Mouse (Mus musculus): ENCODE results near the gene Ccdc62. TPM values are rescaled to one million over a fixed set of nuclear protein-coding genes. Genes with fewer than 3 reads are reported as not detected.

Gene Ccdc62
- polyA plus RNA-seq, 2 experiments, result 6.6 to 9.2 TPM

DNA sequence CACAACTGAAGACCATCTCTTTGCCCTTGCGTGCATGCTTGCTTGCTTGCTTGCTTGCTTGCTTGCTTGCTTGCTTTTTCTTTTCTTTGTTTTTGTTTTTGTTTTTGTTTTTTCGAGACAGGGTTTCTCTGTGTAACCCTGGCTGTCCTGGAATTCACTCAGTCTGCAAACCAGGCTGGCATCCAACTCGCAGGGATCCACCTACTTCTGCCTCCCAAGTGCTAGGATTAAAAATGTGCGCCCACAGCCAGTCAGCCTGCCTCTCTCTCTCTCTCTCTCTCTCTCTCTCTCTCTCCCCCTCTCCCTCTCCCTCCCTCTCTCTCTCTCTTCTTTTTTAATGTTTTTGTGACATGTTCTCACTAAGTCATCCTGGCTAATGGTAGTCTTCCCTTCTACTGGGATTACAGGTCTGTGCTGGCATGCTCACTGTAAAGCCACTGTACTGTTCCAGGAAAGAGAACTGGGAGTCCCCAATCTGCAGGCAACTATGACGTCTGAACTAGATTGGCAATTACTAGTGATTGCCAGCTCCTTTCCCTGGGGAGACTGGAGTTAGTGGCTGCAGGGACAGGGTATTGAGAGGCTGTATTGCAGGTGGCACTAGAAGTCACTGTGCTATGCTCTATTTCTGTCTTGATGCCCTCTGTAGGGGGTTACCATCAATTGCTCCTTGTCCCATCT is 22.0 kb downstream of the Ccdc62 start:
- Histone ChIP-seq H3K27ac (replicated peaks; ENCODE audit: low read depth, low read length) (no peak overlapping the region), H3K27me3 (ENCODE audit: control insufficient read depth, insufficient read depth, low read length) (no peaks in the 10 kb centered on the region), H3K4me2 (replicated peaks; ENCODE audit: low read depth, low read length, severe bottlenecking) (no peak overlapping the region), H3K9ac (ENCODE audit: low read depth, low read length, severe bottlenecking) (no peak overlapping the region), H3K4me1 (ENCODE audit: control insufficient read depth, insufficient read depth, low read length) (no peaks in the 10 kb centered on the region), H3K36me3 (ENCODE audit: control insufficient read depth, insufficient read depth, low read length) (no peaks in the 10 kb centered on the region), H3K9me3 (ENCODE audit: control insufficient read depth, low read length) (no peaks in the 10 kb centered on the region), H3K4me3 (replicated peaks; ENCODE audit: low read length) (no peak overlapping the region)
- no peak for TF ChIP-seq POLR2A (IDR thresholded peaks at IDR 0.05; ENCODE audit: borderline replicate concordance, extremely low read depth, insufficient read depth, insufficient read length)
- DNase-seq (ENCODE audit: low spot score) (no peak), ATAC-seq (ENCODE audit: low FRiP score, low read depth) (no peak)
- 61% methylated on average over 5 of the region's 5 CpGs for WGBS

DNA sequence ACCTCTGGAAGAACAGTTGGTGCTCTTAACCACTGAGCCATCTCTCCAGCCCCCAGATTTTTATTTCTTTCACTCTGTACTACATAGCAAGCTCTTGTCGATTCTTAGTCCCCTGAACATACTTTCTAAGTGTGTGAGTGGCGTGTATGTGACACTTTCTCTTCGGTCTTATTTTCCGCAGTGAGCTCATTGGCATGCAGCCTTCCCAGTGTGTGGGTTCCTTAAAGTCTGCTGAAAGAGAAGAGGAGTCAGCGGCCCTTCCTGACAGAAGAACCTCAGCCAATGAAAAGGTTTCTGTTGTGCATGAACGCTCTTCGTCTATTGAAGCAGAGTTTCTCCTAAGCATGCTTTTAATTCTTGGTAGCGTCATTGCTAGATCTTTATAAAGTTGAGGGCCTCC is 26.7 kb downstream of the Ccdc62 start:
- TF ChIP-seq POLR2A (IDR thresholded peaks at IDR 0.05; ENCODE audit: borderline replicate concordance, extremely low read depth, insufficient read depth, insufficient read length), result no peak
- DNase-seq (ENCODE audit: low spot score) (no peak), ATAC-seq (ENCODE audit: low FRiP score, low read depth) (no peak)
- Histone ChIP-seq H3K4me1 (ENCODE audit: control insufficient read depth, insufficient read depth, low read length) (no peaks in the 10 kb centered on the region), H3K4me2 (replicated peaks; ENCODE audit: low read depth, low read length, severe bottlenecking) (no peak overlapping the region), H3K36me3 (ENCODE audit: control insufficient read depth, insufficient read depth, low read length) (no peaks in the 10 kb centered on the region), H3K27me3 (ENCODE audit: control insufficient read depth, insufficient read depth, low read length) (no peaks in the 10 kb centered on the region), H3K9ac (ENCODE audit: low read depth, low read length, severe bottlenecking) (no peak overlapping the region), H3K9me3 (ENCODE audit: control insufficient read depth, low read length) (no peaks in the 10 kb centered on the region), H3K4me3 (replicated peaks; ENCODE audit: low read length) (no peak overlapping the region), H3K27ac (replicated peaks; ENCODE audit: low read depth, low read length) (no peak overlapping the region)
- 95% methylated on average over 8 of the region's 8 CpGs for WGBS

DNA sequence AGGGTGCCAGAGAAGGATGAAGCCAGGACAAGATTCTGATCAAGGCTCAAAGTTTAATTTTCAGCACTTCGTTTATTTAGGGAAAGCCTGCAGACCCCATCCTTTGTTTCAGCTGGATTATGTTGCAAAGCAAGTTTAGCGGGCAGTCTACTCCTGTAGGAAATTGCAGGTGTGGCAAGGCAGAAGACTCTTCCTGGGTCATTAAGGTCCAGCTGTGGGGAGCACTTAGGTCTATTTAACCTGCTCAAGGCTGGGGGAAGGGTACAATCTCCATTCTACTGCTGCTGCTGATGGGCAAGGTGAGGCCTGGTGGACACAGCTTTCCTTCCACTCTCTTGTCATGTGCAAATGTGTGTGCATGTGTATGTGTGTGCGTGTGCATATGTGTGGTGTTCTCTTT is 28.5 kb downstream of the Ccdc62 start:
- no peak overlapping the region for H3K9ac ChIP-seq (ENCODE audit: low read depth, low read length, severe bottlenecking)
- no peaks in the 10 kb centered on the region for H3K9me3 ChIP-seq (ENCODE audit: control insufficient read depth, low read length)
- H3K27ac ChIP-seq (replicated peaks; ENCODE audit: low read depth, low read length), result no peak overlapping the region
- no peaks in the 10 kb centered on the region for H3K4me1 ChIP-seq (ENCODE audit: control insufficient read depth, insufficient read depth, low read length)
- ATAC-seq (ENCODE audit: low FRiP score, low read depth) (no peak), DNase-seq (ENCODE audit: low spot score) (no peak)
- WGBS, result 78% methylated on average over 3 of the region's 3 CpGs
- TF ChIP-seq POLR2A (IDR thresholded peaks at IDR 0.05; ENCODE audit: borderline replicate concordance, extremely low read depth, insufficient read depth, insufficient read length), result no peak
- H3K36me3 ChIP-seq (ENCODE audit: control insufficient read depth, insufficient read depth, low read length), result no peaks in the 10 kb centered on the region
- no peaks in the 10 kb centered on the region for H3K27me3 ChIP-seq (ENCODE audit: control insufficient read depth, insufficient read depth, low read length)
- no peak overlapping the region for H3K4me2 ChIP-seq (replicated peaks; ENCODE audit: low read depth, low read length, severe bottlenecking)
- no peak overlapping the region for H3K4me3 ChIP-seq (replicated peaks; ENCODE audit: low read length)

DNA sequence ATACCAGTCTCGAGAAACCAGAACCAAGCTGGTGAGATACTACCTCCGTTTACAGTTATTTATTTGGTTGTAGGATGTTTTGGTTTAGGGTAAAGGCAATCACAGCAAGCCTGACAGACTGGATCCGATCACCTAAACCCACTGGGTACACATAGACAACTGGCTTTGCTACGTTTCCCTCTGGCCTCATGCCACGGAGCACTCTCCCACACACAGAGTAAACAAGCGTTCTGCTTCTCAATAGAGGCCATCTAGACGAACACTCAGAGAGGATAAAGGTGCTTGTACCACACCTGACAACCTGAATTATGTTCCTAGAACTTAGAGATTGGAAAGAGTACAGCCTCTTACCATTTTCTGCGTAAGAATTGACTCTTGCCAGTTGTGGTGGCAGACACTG is 29.6 kb downstream of the Ccdc62 start:
- no peak for TF ChIP-seq POLR2A (IDR thresholded peaks at IDR 0.05; ENCODE audit: borderline replicate concordance, extremely low read depth, insufficient read depth, insufficient read length)
- H3K27me3 ChIP-seq (ENCODE audit: control insufficient read depth, insufficient read depth, low read length), result no peaks in the 10 kb centered on the region
- WGBS, result 74% methylated on average over 8 of the region's 8 CpGs
- no peak overlapping the region for H3K27ac ChIP-seq (replicated peaks; ENCODE audit: low read depth, low read length)
- no peak overlapping the region for H3K4me2 ChIP-seq (replicated peaks; ENCODE audit: low read depth, low read length, severe bottlenecking)
- no peak for ATAC-seq (ENCODE audit: low FRiP score, low read depth)
- no peaks in the 10 kb centered on the region for H3K9me3 ChIP-seq (ENCODE audit: control insufficient read depth, low read length)
- no peak for DNase-seq (ENCODE audit: low spot score)
- H3K36me3 ChIP-seq (ENCODE audit: control insufficient read depth, insufficient read depth, low read length), result no peaks in the 10 kb centered on the region
- H3K4me1 ChIP-seq (ENCODE audit: control insufficient read depth, insufficient read depth, low read length), result no peaks in the 10 kb centered on the region
- H3K4me3 ChIP-seq (replicated peaks; ENCODE audit: low read length), result no peak overlapping the region
- H3K9ac ChIP-seq (ENCODE audit: low read depth, low read length, severe bottlenecking), result no peak overlapping the region

DNA sequence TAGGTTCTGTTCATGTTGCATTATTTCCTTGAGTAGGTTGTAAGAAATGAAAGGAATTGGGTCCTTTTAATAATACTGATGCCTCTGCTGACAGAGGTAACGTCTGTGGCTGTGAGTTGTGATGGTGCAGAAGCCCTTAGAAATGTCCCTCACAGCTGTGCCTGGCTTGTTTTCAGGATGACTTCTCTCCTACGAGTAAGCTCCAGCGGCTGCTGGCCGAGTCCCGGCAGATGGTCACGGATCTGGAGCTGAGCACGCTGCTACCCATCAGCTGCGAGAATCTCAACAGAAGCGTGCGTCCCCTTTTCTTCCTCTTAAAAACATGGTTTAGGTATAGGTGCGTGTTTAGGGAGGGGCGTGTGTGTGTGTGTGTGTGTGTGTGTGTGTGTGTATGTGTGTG is 30.6 kb downstream of the Ccdc62 start:
- Histone ChIP-seq H3K9ac (ENCODE audit: low read depth, low read length, severe bottlenecking) (no peak overlapping the region), H3K9me3 (ENCODE audit: control insufficient read depth, low read length) (no peaks in the 10 kb centered on the region), H3K27ac (replicated peaks; ENCODE audit: low read depth, low read length) (no peak overlapping the region), H3K27me3 (ENCODE audit: control insufficient read depth, insufficient read depth, low read length) (no peaks in the 10 kb centered on the region), H3K4me2 (replicated peaks; ENCODE audit: low read depth, low read length, severe bottlenecking) (no peak overlapping the region), H3K4me1 (ENCODE audit: control insufficient read depth, insufficient read depth, low read length) (no peaks in the 10 kb centered on the region), H3K36me3 (ENCODE audit: control insufficient read depth, insufficient read depth, low read length) (no peaks in the 10 kb centered on the region), H3K4me3 (replicated peaks; ENCODE audit: low read length) (no peak overlapping the region)
- DNase-seq (ENCODE audit: low spot score) (no peak), ATAC-seq (ENCODE audit: low FRiP score, low read depth) (no peak)
- WGBS, result 78% methylated on average over 10 of the region's 12 CpGs
- TF ChIP-seq POLR2A (IDR thresholded peaks at IDR 0.05; ENCODE audit: borderline replicate concordance, extremely low read depth, insufficient read depth, insufficient read length), result no peak
